Mouse (Mus musculus): Measurements from ENCODE around the gene Vsnl1.

DNA sequence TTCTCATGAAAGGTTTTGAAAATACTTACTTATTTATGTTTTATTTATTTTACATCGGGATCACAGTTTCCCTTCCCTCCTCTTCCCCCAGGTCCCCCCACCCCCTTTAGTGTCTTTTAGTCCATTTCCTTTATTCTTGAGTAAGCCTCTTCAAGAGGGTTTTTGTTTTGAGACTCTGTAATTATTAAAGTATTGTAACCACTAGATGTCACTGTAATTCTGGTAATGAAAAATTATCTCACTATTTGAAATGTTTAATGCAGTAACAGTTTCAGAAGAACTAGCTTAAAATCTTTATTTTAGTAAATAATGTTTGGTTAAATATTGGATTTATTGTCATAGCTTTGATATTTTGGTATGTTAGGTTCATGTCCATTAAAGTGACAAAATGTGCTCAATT lies 122.6 kb downstream of the Vsnl1 start:
- TF ChIP-seq CTCF (IDR thresholded peaks at IDR 0.05; ENCODE audit: borderline replicate concordance, extremely low read depth, insufficient read depth, insufficient read length) = no peak
- no peak for TF ChIP-seq POLR2A (IDR thresholded peaks at IDR 0.05; ENCODE audit: borderline replicate concordance, extremely low read depth, insufficient read depth, insufficient read length, poor library complexity, severe bottlenecking)
